8 mouse cellular contexts compared by ENCODE assay signal in genomic region chr3:101295366-101295867, GRCm38 (mm10). TPM values are rescaled to one million over a fixed set of nuclear protein-coding genes. Genes with fewer than 3 reads are reported as not detected.
DNase-seq lines count a peak whose midpoint lies in the region; ATAC-seq and TF ChIP-seq lines count a peak whose summit lies in the region.

No protein-coding gene starts in this region.

- TF ChIP-seq CTCF in G1E (IDR thresholded peaks at IDR 0.05; ENCODE audit: low read depth, low read length): peak; percentile 92

- WGBS in hindbrain, embryonic 10.5 days: 9% methylated on average over 11 of the region's 11 CpGs

- peak; percentile 75 for DNase-seq in G1E (ENCODE audit: low spot score)
- DNase-seq in cerebellum, adult 11-12 months: peak; percentile 59
- DNase-seq in frontal cortex, adult 2 months (ENCODE audit: extremely low spot score in 1 of 2, low spot score in 1 of 2): peak; percentile 80 to 99
- DNase-seq in hindbrain, embryonic 10.5 days (ENCODE audit: low spot score): peak; percentile 90
- peak; percentile 81 to 96 for DNase-seq in layer of hippocampus, adult 8-10 months (ENCODE audit: low spot score in 2 of 2)
- peak; percentile 95 for DNase-seq in lung, postnatal 10 days
- peak; percentile 87 for DNase-seq in ovary, postnatal 36 days (ENCODE audit: low spot score)
- DNase-seq in thymus, postnatal 25 days: peak; percentile 98

- peaks cover 64% of the 10 kb centered on the region for H3K4me1 ChIP-seq in G1E (ENCODE audit: insufficient read depth, low read depth, low read length)
- peaks cover 13% of the 10 kb centered on the region for H3K4me1 ChIP-seq in hindbrain, embryonic 10.5 days (replicated peaks)

- 0 out of 2 replicates have a peak, but pooled peaks have one; percentile 34 for ATAC-seq in G1E (ENCODE audit: extremely low read depth, insufficient number of reproducible peaks, low FRiP score, poor library complexity, severe bottlenecking)

- H3K36me3 ChIP-seq in G1E (replicated peaks): no peaks in the 10 kb centered on the region
- H3K36me3 ChIP-seq in hindbrain, embryonic 10.5 days: no peaks in the 10 kb centered on the region

- H3K4me3 ChIP-seq in G1E (ENCODE audit: low read depth, low read length): no peak overlapping the region
- no peak overlapping the region for H3K4me3 ChIP-seq in hindbrain, embryonic 10.5 days

- peaks cover 31% of the 10 kb centered on the region for H3K27me3 ChIP-seq in G1E (ENCODE audit: insufficient read depth, low read length)
- H3K27me3 ChIP-seq in hindbrain, embryonic 10.5 days (ENCODE audit: insufficient read depth, poor library complexity, severe bottlenecking): 0 out of 2 replicates have a peak, but pooled peaks cover 4% of the 10 kb centered on the region

- H3K27ac ChIP-seq in hindbrain, embryonic 10.5 days: no peak overlapping the region

- no peaks in the 10 kb centered on the region for H3K9me3 ChIP-seq in G1E (replicated peaks)
- H3K9me3 ChIP-seq in hindbrain, embryonic 10.5 days: no peaks in the 10 kb centered on the region

RNA-seq across cellular contexts. Expression of gene Cd2, which starts 7.7 kb away (rescaled TPM):
- total RNA-seq in G1E (2014; fragmentation: Nextera tagmentation) (not detected in 2 replicates), G1E (2017) (0.33 TPM in 1 of 2 replicates, not detected in the other)
- not detected in 2 replicates for polyA plus RNA-seq in G1E (2012)
- 0.11 and 0.14 TPM in 2 replicates for polyA plus RNA-seq in frontal cortex, adult 2 months (2012; rRNA removed)
- 0.21 and 0.35 TPM in 2 replicates for polyA plus RNA-seq in hindbrain, embryonic 10.5 days (2016; fragmentation: Nextera tagmentation; extraction: Ambion mirVana)
- total RNA-seq in layer of hippocampus, adult 8-10 months (2022): not detected
